Mouse (Mus musculus) lung, adult 2 months (tissue): ENCODE data around the gene Ascl1. TPM values are rescaled to one million over a fixed set of nuclear protein-coding genes. Genes with fewer than 3 reads are reported as not detected.

Experiments used
- DNase-seq: peaks from one replicate; pipeline ENCODE4 v3.0.0; 2022
- H3K4me1 ChIP-seq: fragments of 200-500 bp; 2 replicates; pipeline ENCODE4 v1.6.1; 2011; ENCODE audit warnings: low read length; ENCODE audit not compliant: control insufficient read depth, insufficient read depth
- H3K4me3 ChIP-seq: fragments of 200-500 bp; replicated peaks from 2 replicates; pipeline ENCODE3; 2011; ENCODE audit warnings: low read depth, mild to moderate bottlenecking, control low read depth, low read length; ENCODE audit errors: extremely low read depth
- CTCF ChIP-seq: fragments of 200-500 bp; IDR thresholded peaks from 2 replicates; pipeline ENCODE4 v1.5.1; 2011; ENCODE audit warnings: mild to moderate bottlenecking, low read length, control low read depth; ENCODE audit not compliant: insufficient read depth
- POLR2A ChIP-seq: fragments of 200-500 bp; IDR thresholded peaks from 2 replicates; pipeline ENCODE4 v1.6.1; 2011; ENCODE audit warnings: low read depth, mild to moderate bottlenecking, control low read depth, low read length, borderline replicate concordance; ENCODE audit errors: extremely low read depth
- WGBS: fragments of 180-500 bp; shearing (Covaris S2); methylation state at CpG from one replicate; pipeline ENCODE4 v1.1.7; 2018; 5-methylcytosine and 5-hydroxymethylcytosine counted together
- polyA plus RNA-seq: library from polyadenylated mRNA; depleted of rRNA; stranded (reverse); fragments of >200 nt; gene quantifications from 2 replicates; pipeline ENCODE4 v1.2.3, GENCODE M21; 2012; rRNA removed

Ascl1 gene
- polyA plus RNA-seq, 1 experiment: 0.98 TPM

DNA sequence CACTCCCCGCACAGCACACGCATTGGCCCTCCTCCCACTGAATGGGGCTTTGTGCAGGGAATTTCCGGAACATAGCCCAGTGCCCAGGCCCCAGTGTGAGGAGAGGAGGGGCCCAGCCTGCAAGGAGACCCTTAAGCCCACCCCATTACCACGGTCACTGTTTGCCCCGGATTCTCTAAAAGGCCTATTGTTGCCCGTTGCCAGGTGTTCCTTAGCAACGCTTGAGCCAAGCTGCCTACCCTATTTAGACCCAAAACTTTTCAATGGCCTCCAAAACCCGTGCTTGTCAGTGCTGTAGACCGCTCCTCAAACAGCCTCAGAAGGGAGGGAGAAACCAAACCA is 45.7 kb downstream of the Ascl1 start:
- TF ChIP-seq POLR2A (no peak), CTCF (no peak)
- Histone ChIP-seq H3K4me1 (no peaks in the 10 kb centered on the region), H3K4me3 (no peak overlapping the region)
- 4% methylated on average over 9 of the region's 9 CpGs for WGBS
- DNase-seq: no peak

DNA sequence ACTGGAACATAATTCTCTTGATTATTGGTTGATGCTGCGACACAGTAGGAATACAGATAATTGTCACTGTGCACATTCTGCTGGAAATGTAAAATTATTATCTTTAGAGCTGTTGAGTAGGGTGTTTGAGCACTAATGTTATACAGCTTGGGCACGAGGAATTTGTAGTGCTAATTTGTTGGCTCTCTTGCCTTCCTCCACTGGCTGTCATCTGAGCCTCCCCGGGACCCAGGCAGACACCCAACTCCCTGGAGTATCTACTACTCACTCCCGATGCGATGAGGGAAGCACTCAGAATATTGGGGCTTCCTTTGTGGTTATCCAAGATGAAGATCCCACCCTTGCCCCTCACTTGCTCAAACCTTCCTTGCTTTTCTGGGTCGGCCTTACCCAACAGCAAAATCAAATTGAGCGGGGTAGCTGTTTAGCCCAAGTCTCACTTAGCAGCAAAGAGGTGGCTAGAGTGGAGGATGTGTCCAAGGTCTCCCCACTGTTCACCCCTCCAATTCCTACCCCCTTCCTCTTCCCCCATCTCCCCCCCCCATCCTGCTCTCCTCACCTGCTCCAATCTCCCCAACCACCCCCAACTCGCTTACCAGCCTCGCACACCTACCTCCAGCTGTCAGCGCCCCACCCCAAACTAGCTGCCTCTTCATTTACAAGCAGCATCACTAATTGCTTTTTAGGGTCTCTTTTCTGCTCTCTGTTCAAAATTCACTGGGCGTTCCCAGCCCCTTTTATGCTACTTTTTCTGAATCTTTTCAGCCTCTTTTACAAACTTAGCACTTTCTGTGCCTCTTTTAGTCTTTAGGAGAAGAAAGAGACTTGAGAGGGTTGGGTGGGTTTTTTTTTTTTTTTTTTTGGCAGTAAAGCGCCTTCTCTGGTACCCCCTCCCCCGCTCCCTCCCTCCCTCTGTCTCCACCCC is 46.4 kb downstream of the Ascl1 start:
- H3K4me3 ChIP-seq: no peak overlapping the region
- DNase-seq: no peak
- WGBS: 42% methylated on average over 13 of the region's 13 CpGs
- no peaks in the 10 kb centered on the region for H3K4me1 ChIP-seq
- TF ChIP-seq CTCF (no peak), POLR2A (no peak)

DNA sequence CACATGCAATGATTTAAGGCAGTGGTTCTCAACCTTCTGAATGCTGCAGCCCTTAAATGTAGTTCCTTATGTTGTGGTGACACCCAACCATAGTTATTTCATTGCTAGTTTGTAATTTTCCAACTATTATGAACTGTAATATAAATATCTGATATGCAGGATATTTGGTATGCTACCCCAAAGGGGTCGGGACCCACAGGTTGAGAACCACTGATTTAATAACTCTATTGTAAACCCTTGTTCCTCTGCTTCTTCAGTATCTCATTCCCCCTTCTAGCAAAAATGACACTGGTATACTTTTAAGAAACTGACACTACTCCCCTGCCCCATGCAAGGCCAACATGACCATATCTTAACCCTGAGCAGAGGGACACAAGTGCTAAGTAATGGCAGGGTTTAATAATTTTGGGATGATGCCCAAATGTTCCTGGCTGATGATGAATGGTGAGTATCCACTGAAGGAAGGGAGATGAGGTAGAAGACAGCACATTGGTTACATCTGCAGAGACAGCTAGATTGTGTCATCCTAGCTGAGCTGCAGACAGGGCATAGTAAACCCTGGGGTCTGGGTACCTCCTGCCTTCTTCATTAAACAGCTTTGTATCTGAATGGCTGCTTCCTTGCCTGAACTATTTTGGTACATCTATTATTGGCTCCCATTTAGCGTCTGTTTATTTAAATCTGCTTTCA is 47.2 kb downstream of the Ascl1 start:
- WGBS: 60% methylated on average over 2 of the region's 2 CpGs
- Histone ChIP-seq H3K4me3 (no peak overlapping the region), H3K4me1 (no peaks in the 10 kb centered on the region)
- TF ChIP-seq CTCF: no peak
- TF ChIP-seq POLR2A: no peak
- no peak for DNase-seq

Other genes starting within 250 kb of the Ascl1 start
- 0.25 TPM in 1 of 2 replicates, not detected in the other for gene Pah, start 28.1 kb upstream of the Ascl1 start, polyA plus RNA-seq